1 mouse cellular context compared by ENCODE assay signal in genomic region chr4:137391287-137391686, GRCm38 (mm10).
TF ChIP-seq lines count a peak whose summit lies in the region.

No protein-coding gene starts in this region.

TF ChIP-seq in MEL, 35 proteins besides CTCF, POLR2A, EP300 and RAD21:
- TF ChIP-seq JUND (IDR thresholded peaks at IDR 0.05; ENCODE audit: low read depth, low read length): no peak
- no peak for TF ChIP-seq POLR2AphosphoS2 (IDR thresholded peaks at IDR 0.05; ENCODE audit: low read length)
- TF ChIP-seq ZNF384 (IDR thresholded peaks at IDR 0.05; ENCODE audit: low read depth, low read length): no peak
- TF ChIP-seq CHD1 (IDR thresholded peaks at IDR 0.05; ENCODE audit: low read depth, low read length): no peak
- no peak for TF ChIP-seq HCFC1 (IDR thresholded peaks at IDR 0.05; ENCODE audit: low read depth, low read length)
- no peak for TF ChIP-seq KAT2A (conservative IDR thresholded peaks at IDR 0.05; ENCODE audit: low read depth, low read length)
- TF ChIP-seq ZMIZ1 (IDR thresholded peaks at IDR 0.05; ENCODE audit: low read depth, low read length): no peak
- TF ChIP-seq SMC3 (IDR thresholded peaks at IDR 0.05; ENCODE audit: low read depth, low read length): peak; percentile 56
- TF ChIP-seq TCF12 (IDR thresholded peaks at IDR 0.05; ENCODE audit: low read depth, low read length): no peak
- TF ChIP-seq POLR2AphosphoS5 (IDR thresholded peaks at IDR 0.05; ENCODE audit: borderline replicate concordance, low read depth, low read length): no peak
- TF ChIP-seq E2F4 (IDR thresholded peaks at IDR 0.05; ENCODE audit: borderline replicate concordance, low read depth, low read length): no peak
- peak; percentile 57 for TF ChIP-seq ZC3H11A (IDR thresholded peaks at IDR 0.05; ENCODE audit: low read depth, low read length)
- TF ChIP-seq UBTF (IDR thresholded peaks at IDR 0.05; ENCODE audit: borderline replicate concordance, insufficient read depth, low read depth, low read length): no peak
- TF ChIP-seq SIN3A (IDR thresholded peaks at IDR 0.05; ENCODE audit: low read length): no peak
- TF ChIP-seq GATA1 (IDR thresholded peaks at IDR 0.05; ENCODE audit: low read depth, low read length): no peak
- TF ChIP-seq USF2 (IDR thresholded peaks at IDR 0.05; ENCODE audit: borderline replicate concordance in 1 of 2, insufficient read depth in 1 of 2, low read depth in 1 of 2, low read length in 2 of 2): no peak
